ENCODE assay signal across 10 mouse cellular contexts in genomic region chr5:98975877-98976672, GRCm38 (mm10).
A peak's percentile ranks its signal among the peaks of the same experiment; 100 is the strongest.
DNase-seq lines count a peak whose midpoint lies in the region; ATAC-seq lines count a peak whose summit lies in the region.
"Had no signal": no experiment of that assay in that cellular context is flagged by ENCODE, and none has a peak within 500 bp of the region (broad histone marks: within the 10 kb centered on the region; RNA-seq: fewer than 3 reads in every experiment).

No protein-coding gene starts in this region.

- ATAC-seq in hindbrain, embryonic 11.5 days (ENCODE audit: low FRiP score) = peak; percentile 51; the same call in 1 of the 2 replicates
- ATAC-seq in hematopoietic stem cell, adult 5-6 weeks (replicated peaks in 1 of 2; ENCODE audit: insufficient read depth in 1 of 2, low FRiP score in 2 of 2, low TSS enrichment in 1 of 2, low read depth in 1 of 2, poor library complexity in 2 of 2, severe bottlenecking in 2 of 2) = peak; percentile 22 to 51; a peak in 2 of 4 replicates
- peak; percentile 65; the same call in 1 of the 2 replicates for ATAC-seq in neural tube, embryonic 14.5 days (ENCODE audit: low read depth)
- no peak for ATAC-seq in CD4-positive, CD25-positive, alpha-beta regulatory T cell, adult 4 months
- ATAC-seq: lung, postnatal 0 days; Patski had no signal

- no peaks in the 10 kb centered on the region for H3K9me3 ChIP-seq in hindbrain, embryonic 11.5 days (ENCODE audit: control insufficient read depth, low read length)
- no peaks in the 10 kb centered on the region for H3K9me3 ChIP-seq in hindbrain, embryonic 10.5 days
- no peaks in the 10 kb centered on the region for H3K9me3 ChIP-seq in neural tube, embryonic 14.5 days (ENCODE audit: control insufficient read depth, low read length)

- no peaks in the 10 kb centered on the region for H3K4me1 ChIP-seq in hindbrain, embryonic 11.5 days (replicated peaks; ENCODE audit: control insufficient read depth, insufficient read depth, low read length)
- H3K4me1 ChIP-seq in hindbrain, embryonic 10.5 days (replicated peaks) = no peaks in the 10 kb centered on the region; the same call in 1 of the 2 replicates
- H3K4me1 ChIP-seq in neural tube, embryonic 14.5 days (ENCODE audit: control insufficient read depth, insufficient read depth, low read length) = no peaks in the 10 kb centered on the region

- H3K27ac ChIP-seq in hindbrain, embryonic 11.5 days (ENCODE audit: low read depth, low read length) = no peak overlapping the region
- no peak overlapping the region for H3K27ac ChIP-seq in hindbrain, embryonic 10.5 days
- no peak overlapping the region for H3K27ac ChIP-seq in neural tube, embryonic 14.5 days (ENCODE audit: low read depth, low read length)

- H3K27me3 ChIP-seq in hindbrain, embryonic 11.5 days (ENCODE audit: control insufficient read depth, insufficient read depth, low read length) = no peaks in the 10 kb centered on the region
- no peaks in the 10 kb centered on the region for H3K27me3 ChIP-seq in hindbrain, embryonic 10.5 days (ENCODE audit: insufficient read depth, poor library complexity, severe bottlenecking)
- H3K27me3 ChIP-seq in neural tube, embryonic 14.5 days (ENCODE audit: control insufficient read depth, insufficient read depth, low read length) = no peaks in the 10 kb centered on the region

- no peak for DNase-seq in hindbrain, embryonic 11.5 days (ENCODE audit: low spot score)
- DNase-seq in hindbrain, embryonic 10.5 days (ENCODE audit: low spot score) = no peak
- peak; percentile 8 for DNase-seq in left cerebral cortex, adult 11 months (ENCODE audit: low spot score)
- DNase-seq in lung, postnatal 25 days (ENCODE audit: low spot score) = no peak
- no peak for DNase-seq in spleen, adult 18-20 months

- 78% methylated on average over 10 of the region's 10 CpGs for WGBS in hindbrain, embryonic 11.5 days
- 81% methylated on average over 10 of the region's 10 CpGs for WGBS in hindbrain, embryonic 10.5 days
- 45% methylated on average over 10 of the region's 10 CpGs for WGBS in neural tube, embryonic 14.5 days

- H3K4me2 ChIP-seq in hindbrain, embryonic 11.5 days (replicated peaks; ENCODE audit: low read depth, low read length) = no peak overlapping the region
- no peak overlapping the region for H3K4me2 ChIP-seq in neural tube, embryonic 14.5 days (ENCODE audit: low read depth, low read length)

- H3K9ac ChIP-seq in hindbrain, embryonic 11.5 days (ENCODE audit: low read depth, low read length) = no peak overlapping the region
- H3K9ac ChIP-seq in neural tube, embryonic 14.5 days (replicated peaks; ENCODE audit: low read depth, low read length) = no peak overlapping the region

- no peak overlapping the region for H3K4me3 ChIP-seq in hindbrain, embryonic 11.5 days (ENCODE audit: low read depth, low read length)
- H3K4me3 ChIP-seq in hindbrain, embryonic 10.5 days = no peak overlapping the region
- no peak overlapping the region for H3K4me3 ChIP-seq in neural tube, embryonic 14.5 days (ENCODE audit: low read depth, low read length)

- no peaks in the 10 kb centered on the region for H3K36me3 ChIP-seq in hindbrain, embryonic 11.5 days (ENCODE audit: control insufficient read depth, insufficient read depth, low read length)
- no peaks in the 10 kb centered on the region for H3K36me3 ChIP-seq in hindbrain, embryonic 10.5 days
- H3K36me3 ChIP-seq in neural tube, embryonic 14.5 days (ENCODE audit: control insufficient read depth, insufficient read depth, low read length) = no peaks in the 10 kb centered on the region
